Mouse (Mus musculus) gastrocnemius, postnatal 25 days (tissue): ENCODE measurements around the gene Arrdc2. TPM values are rescaled to one million over a fixed set of nuclear protein-coding genes. Genes with fewer than 3 reads are reported as not detected.
"Not testable (repeated sequence)": the region's sequence is repeated elsewhere in the genome, so short reads cannot be mapped to it uniquely, and the experiment has no call there.

ENCODE experiments used
- DNase-seq: peaks from one replicate; pipeline ENCODE4 v3.0.0; 2022
- total RNA-seq, 2 experiments: library from RNA; stranded (reverse); gene quantifications; 1 replicate in 1 of 2; 2 replicates in 1 of 2; pipeline ENCODE4 v1.2.3; 2021

Arrdc2 gene
- total RNA-seq, 2 experiments from 2014 or later = 21.7 to 39.3 TPM

GRCm38 (mm10) chr8:70841147-70842072, 1.9 kb upstream of the Arrdc2 start:
- peak; percentile 83 for DNase-seq

- DNase-seq = no peak
Measured at GRCm38 (mm10) chr8:70840590-70840989, 1.1 kb upstream of the Arrdc2 start.

- peak; percentile 57 for DNase-seq
Measured at GRCm38 (mm10) chr8:70838654-70839407, 689 bp downstream of the Arrdc2 start.

GRCm38 (mm10) chr8:70836666-70837065, 2.9 kb downstream of the Arrdc2 start:
- DNase-seq = peak; percentile 52

- DNase-seq = peak; percentile 81
Measured at GRCm38 (mm10) chr8:70834071-70834470, 5.4 kb downstream of the Arrdc2 start.

- DNase-seq = peak; percentile 93
Measured at GRCm38 (mm10) chr8:70833520-70833919, 6.0 kb downstream of the Arrdc2 start.

- DNase-seq = no peak
Measured at GRCm38 (mm10) chr8:70833018-70833482, 6.5 kb downstream of the Arrdc2 start.

- peak; percentile 87 for DNase-seq
Measured at GRCm38 (mm10) chr8:70832371-70832770, 7.1 kb downstream of the Arrdc2 start.

GRCm38 (mm10) chr8:70831517-70831916, 8.0 kb downstream of the Arrdc2 start:
- peak; percentile 87 for DNase-seq

GRCm38 (mm10) chr8:70827796-70828195, 11.7 kb downstream of the Arrdc2 start:
- no peak for DNase-seq

- DNase-seq = no peak
Measured at GRCm38 (mm10) chr8:70827010-70827409, 12.5 kb downstream of the Arrdc2 start.

GRCm38 (mm10) chr8:70825816-70826215, 13.7 kb downstream of the Arrdc2 start:
- peak; percentile 70 for DNase-seq

GRCm38 (mm10) chr8:70823802-70824201, 15.7 kb downstream of the Arrdc2 start:
- no peak for DNase-seq

GRCm38 (mm10) chr8:70822594-70822993, 16.9 kb downstream of the Arrdc2 start:
- DNase-seq = not testable (repeated sequence)

GRCm38 (mm10) chr8:70821992-70822391, 17.5 kb downstream of the Arrdc2 start:
- DNase-seq = no peak

GRCm38 (mm10) chr8:70821399-70821962, 18.0 kb downstream of the Arrdc2 start:
- no peak for DNase-seq

GRCm38 (mm10) chr8:70820101-70820935, 19.2 kb downstream of the Arrdc2 start:
- DNase-seq = peak; percentile 70

GRCm38 (mm10) chr8:70816679-70817078, 22.8 kb downstream of the Arrdc2 start:
- no peak for DNase-seq

- no peak for DNase-seq
Measured at GRCm38 (mm10) chr8:70812885-70813284, 26.6 kb downstream of the Arrdc2 start.

- DNase-seq = no peak
Measured at GRCm38 (mm10) chr8:70812055-70812454, 27.5 kb downstream of the Arrdc2 start.

GRCm38 (mm10) chr8:70810962-70811680, 28.4 kb downstream of the Arrdc2 start:
- DNase-seq = no peak
